Mouse (Mus musculus): ENCODE measurements at regions not wholly inside any gene's neighbourhood (a gene's known extent, or its start where the extent isn't known, plus 50 kb on each side); places are given as distances from the start of the nearest gene placed in this dataset.

DNA sequence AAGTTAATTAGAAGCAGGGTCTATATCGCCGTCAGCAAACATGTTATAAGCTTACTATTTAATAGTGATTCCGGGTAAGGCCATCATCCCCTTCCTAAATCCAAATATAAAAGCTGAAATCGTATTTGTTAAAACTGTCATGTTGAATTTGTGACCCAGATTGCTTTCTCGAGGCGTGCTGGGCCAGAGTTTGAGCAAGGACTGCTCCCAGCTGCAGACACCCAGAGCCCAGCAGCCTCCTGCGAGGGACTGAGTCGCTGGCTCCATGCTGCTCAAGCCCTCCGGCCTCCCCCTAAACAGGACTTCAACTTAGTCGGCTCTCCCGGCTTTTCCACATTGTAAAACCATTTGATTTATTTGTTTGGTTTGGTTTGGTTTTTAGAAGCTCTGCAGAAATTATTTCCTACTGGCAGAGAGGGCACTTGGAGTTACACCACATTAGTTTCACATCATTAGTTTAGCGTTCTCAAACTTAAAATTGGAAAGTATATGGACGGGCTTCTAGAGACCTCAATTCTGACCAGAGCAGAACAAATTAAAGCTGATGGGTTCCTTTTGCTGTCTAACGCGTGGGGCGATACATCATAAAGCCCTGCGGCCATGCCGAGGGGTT, 126.4 kb upstream of the Pitx1 start:
- DNase-seq (ENCODE audit: low spot score in 2 of 2) = no peak

DNA sequence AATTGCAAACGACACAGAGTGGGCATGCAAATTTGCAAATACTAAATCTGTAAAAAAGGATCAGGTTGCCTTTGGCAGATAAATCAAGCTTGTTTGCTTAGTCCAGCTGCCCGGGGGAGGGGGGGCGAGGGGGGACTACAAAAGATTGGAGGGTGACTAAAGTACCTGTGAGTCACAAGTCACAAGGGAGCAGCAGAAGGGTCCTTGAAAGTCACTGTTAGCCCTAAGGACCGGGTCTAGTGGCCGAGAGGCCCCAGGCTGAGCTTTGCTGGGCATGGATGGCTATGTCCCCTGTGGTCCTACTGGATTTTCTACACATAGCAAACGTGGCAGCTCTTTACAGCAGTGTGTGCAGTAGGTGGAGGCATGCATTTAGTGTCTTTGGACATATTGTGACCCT, 118.4 kb upstream of the Pitx1 start:
- DNase-seq (ENCODE audit: low spot score in 2 of 2) = no peak

DNA sequence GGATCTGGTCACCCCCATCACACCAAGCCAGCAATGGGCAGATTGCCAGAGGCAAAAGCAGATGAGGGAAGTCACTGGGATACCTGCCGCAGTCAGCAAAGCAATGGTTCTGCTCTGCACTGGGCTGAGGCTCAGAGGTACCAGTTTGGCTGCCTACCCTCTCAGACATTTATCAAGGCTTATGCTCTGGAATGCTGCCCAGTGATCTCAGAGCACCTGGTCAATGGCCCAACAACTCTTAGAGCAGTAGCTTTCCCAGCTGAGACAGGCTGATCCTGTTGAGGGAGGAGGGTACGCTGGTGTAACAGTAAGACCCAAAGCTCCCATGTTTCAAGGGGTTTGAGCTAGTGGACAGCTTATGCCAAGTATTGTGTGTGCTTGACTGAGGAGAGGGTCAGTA, 117.4 kb upstream of the Pitx1 start:
- DNase-seq (ENCODE audit: low spot score in 2 of 2) = no peak

DNA sequence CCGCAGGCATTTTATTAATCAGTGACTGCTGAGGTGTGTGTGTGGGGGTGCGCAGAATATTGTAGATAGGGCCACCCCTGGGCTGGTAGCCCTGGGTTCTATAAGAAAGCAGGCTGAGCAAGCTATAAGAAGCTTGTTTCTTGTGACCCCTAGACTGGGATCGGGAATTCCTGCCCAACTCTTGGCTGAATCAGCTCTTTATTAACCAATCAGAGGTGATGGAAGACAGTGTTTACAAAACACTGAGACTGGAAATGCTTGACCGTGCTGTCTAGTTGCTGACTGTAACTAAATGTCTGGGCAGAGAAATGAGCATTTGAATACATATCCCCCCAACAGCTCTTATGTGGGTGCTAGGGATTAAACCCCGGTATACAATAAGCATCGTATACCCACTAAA, 114.8 kb upstream of the Pitx1 start:
- no peak for DNase-seq (ENCODE audit: low spot score in 2 of 2)

DNA sequence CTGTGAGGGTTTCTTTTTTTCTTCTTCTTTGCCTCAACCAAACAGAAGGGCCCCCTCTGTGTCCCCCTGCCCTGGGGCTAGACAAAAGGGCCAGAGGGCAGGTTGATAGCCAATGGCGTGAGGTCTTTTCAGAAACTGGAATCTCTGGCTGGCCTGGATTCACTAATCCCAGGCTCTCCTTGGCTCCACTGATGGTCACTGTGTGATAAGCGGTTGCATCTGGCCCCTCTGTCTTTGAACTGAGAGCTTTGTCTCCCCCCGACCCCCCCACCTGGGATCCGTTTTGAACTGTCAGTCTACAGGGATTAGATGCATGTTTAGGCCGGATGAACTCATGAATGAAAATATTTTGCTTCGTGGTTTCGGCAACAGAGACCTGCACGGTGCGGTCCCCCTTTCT, 112.6 kb upstream of the Pitx1 start:
- DNase-seq (ENCODE audit: low spot score in 2 of 2) = no peak

DNA sequence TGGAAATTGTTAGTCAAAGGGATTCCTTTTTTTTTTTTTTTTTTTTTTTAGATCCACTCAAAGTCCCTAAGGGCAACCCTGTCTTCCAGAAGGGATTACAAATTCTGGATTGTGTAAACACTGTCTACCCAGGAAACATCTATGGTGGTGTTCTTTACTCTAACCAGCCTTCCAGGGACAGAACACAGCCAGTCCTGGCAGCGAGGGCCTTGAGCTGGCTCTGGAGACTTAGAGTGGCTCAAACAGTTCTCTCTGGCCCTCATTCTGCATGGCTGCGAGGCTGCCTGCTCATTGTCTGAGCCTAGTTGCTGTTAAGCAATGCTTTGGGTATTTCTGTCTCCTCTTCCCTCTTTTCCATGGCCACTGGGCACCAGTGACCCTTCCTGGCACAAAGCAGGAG, 112.2 kb upstream of the Pitx1 start:
- DNase-seq (ENCODE audit: low spot score in 2 of 2) = no peak

DNA sequence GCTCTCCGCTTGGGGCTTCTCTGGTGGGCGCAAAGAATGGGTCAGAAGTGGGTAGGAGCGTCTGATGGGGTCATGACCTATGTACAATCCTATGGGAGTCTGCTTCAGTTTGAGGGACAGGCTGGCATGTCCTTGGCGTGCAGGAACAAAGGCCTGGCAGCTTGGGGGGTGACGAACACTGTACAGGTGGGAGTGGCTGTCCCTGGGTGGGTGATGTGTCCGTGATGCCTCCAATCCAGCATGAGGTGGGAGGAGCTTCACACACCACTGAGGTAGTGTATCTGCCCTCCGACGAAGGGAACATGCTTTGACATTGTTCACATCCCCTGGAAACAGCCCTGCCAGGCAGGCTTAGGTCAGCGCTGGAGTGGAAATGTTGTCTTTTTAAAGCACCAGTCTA, 101.4 kb upstream of the Pitx1 start:
- no peak for DNase-seq (ENCODE audit: low spot score in 2 of 2)

DNA sequence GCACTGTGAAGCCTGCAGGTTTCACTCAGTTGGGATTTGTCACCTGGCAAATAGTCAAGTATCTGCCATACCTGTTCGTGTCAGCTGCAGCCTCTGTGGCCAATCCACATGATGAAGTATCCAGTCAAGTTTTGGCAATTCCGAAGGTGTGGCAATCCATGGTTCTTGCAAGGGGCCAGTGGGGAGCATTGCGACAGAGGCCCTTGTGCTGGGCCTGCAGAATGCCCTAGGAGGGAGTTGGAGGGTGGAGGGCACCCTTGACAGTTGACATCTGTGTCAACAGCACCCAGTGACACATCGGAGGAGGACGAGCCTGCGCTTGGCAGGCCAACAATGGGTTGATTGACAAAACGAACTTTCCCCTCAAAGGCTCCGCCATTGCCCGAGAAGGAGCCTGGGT, 101.0 kb upstream of the Pitx1 start:
- DNase-seq (ENCODE audit: low spot score in 2 of 2) = no peak

DNA sequence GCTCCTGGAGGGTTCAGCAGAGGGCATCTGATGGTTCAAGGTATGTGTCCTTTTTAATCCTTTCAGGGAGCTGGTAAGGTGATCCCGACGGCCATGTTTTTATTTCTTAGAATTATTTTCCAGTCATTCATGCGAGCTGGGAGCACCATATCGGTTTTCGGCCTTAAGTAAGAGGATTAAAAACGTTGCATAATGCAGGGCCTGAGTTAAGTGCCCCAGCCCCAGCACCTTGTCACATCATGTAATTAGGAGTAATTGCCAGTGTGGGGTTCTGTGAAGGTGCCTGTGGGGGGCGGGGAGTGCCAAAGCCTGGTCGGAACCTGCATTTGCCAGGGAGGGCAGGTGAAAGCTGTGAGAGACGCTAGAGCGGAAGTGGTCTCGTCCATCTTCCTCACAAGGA, 94.6 kb upstream of the Pitx1 start:
- DNase-seq (ENCODE audit: low spot score in 2 of 2) = no peak

DNA sequence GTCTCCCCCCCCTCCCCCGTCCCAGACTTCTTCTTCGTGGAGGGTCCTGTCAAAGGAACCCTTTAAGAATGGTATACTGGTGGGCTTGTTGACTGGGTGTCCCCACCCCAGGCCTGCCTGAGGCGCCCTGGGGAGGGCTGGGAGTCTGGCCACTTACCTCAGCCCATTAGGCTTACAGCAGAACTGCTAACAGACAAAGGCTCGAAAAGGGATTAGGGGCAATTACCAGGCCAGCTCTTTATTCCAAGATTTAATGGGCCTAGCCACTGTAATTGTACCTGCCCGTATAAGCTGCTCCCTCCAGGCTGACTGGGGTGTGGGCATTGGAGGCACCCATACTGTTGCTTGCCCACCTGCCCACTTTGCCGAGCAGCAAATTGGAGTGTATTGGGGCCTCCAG, 93.8 kb upstream of the Pitx1 start:
- no peak for DNase-seq (ENCODE audit: low spot score in 2 of 2)

DNA sequence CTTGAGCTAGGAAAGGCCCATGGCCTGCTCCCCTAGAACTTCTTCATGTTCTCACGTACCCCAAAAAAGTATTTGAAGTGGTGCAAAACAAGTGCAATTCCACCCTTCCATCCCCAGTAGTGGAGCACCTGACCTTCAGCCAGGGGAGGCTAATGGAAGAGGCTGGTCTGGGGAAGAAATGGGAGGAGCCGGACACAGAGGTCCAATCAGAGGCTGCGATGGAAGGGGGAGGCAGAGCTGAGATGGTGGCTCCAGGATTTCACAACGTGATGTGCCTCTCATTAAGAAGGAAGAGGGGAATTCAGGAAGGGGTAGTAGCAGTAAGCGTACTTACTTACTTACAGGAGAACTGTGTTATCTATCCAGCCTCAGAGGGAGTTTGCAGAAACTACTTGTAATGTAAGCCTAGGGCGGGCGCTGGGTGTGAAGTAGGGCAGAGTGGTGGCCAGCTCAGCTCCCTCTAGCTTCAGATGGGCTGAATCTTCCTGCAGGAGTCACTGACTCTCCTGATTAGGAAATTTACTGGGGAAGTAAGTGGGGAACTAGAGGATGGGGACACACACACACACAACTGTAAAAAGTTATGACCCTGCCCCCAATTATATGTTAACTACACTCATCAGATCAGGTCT, 87.6 kb upstream of the Pitx1 start:
- DNase-seq (ENCODE audit: low spot score in 2 of 2) = no peak

DNA sequence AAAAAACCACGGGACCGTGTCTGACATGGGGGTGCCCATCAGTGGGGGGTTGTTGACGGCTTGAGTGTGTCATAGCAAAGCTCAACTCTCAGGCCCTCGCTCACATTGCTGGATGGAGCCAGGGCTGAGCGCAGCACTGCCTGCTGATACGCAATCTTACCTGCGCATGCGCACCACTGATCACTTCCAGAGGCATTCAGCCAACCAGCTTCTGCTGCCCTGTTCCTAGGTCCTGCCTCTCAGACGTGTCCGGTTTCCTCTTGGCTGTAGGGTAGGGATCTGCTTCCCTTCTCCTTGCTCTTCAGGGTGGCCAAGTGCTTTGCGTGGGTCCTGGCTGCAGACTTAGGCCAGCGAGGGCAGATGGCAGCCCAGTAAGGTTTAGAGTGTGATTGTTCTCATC, 81.3 kb upstream of the Pitx1 start:
- DNase-seq (ENCODE audit: low spot score in 2 of 2) = no peak

DNA sequence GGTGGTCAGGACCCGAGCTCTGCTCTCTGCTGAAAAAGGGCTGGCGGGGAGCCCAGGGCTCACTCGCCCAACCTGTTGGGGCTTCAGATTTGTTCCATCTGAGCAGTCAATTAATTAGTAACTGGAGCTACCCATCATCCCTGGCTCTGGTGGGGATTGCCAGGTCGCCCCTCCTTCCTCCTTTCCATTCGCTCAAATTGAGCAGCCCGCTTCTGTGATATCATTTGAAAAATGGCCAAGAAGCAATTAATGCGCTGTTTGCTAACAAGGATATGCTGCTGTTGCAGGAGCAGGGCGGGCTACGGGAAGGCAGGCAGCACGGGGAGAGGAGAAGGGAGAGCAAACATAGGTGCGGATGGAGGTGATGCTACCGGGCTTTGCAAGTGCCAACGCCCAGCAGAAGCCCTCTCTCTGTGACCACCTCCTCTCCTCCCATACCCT, 76.3 kb upstream of the Pitx1 start:
- no peak for DNase-seq (ENCODE audit: low spot score in 2 of 2)

DNA sequence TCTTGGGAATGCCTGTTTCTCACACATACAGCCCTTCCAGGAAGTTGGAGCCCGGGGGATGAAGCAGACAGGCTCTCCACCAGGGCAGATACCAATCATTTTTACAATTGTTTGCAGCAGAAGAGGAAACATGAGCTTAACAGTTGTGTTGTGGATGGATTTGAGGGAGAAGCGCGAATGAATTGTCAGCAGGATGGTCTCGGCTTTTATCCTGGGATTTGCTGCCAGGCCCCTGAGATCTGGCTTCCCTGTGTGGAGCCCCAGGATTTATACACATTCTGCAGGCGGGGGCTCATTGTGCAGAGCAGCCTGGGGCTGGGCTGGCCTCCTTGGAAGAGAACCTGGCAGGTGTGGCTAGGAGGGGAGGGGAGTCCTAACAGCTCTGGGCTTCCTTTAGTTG, 73.9 kb upstream of the Pitx1 start:
- DNase-seq (ENCODE audit: low spot score in 2 of 2) = no peak

DNA sequence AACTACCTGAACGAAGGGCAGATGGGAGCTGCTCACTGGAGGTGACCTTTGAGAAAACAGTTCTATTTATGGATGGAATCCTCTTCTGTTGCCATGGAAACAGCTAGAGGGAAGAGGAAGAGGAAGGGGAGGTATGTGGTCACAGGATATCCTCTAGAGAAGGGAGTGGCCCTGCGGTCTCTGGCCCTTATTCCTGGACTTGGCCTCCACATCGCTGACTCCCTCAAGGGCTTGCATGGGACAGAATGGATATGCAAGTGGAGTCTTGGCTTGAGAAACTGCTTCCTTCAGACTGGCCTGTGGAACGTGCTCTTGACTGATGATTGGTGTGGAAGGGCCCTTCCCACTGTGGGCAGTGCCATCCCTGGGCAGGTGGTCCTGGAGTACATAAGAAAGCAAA, 68.9 kb upstream of the Pitx1 start:
- no peak for DNase-seq (ENCODE audit: low spot score in 2 of 2)

DNA sequence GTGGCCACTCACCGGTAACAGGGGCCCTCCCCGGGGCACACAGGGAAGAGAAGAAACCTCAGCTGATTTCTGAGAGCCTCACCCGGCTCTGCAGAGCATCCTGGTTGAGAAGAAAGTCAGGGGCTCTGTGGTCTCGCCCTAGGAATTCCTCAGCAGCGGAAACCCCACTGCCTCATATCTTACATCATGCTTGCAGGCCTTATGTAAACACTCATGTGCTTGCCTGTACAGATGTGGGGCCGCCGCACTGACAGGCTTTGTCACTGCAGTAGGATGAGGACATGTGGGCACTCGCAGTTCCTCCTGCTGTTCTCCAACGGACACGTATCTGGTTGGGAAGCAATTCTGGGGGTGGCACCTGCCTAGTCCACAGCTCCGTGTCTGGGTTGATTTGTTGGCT, 66.3 kb upstream of the Pitx1 start:
- no peak for DNase-seq (ENCODE audit: low spot score in 2 of 2)

DNA sequence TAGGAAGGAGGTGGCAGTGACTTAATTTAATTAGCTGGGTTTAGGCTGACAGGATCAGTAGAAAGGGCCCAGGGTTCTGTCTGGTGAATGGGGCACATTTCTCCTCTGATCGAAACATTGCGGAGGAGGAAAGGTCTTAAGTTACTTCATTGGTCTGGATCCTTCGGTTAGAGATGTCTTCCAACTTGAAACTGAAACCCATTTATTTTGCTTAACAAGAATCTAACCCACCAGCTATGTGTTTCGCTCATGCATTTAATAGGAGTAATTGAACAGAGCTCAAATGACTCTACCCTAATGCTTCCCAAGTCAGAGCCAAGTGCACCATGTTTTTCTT, 64.2 kb upstream of the Pitx1 start:
- no peak for DNase-seq (ENCODE audit: low spot score in 2 of 2)

DNA sequence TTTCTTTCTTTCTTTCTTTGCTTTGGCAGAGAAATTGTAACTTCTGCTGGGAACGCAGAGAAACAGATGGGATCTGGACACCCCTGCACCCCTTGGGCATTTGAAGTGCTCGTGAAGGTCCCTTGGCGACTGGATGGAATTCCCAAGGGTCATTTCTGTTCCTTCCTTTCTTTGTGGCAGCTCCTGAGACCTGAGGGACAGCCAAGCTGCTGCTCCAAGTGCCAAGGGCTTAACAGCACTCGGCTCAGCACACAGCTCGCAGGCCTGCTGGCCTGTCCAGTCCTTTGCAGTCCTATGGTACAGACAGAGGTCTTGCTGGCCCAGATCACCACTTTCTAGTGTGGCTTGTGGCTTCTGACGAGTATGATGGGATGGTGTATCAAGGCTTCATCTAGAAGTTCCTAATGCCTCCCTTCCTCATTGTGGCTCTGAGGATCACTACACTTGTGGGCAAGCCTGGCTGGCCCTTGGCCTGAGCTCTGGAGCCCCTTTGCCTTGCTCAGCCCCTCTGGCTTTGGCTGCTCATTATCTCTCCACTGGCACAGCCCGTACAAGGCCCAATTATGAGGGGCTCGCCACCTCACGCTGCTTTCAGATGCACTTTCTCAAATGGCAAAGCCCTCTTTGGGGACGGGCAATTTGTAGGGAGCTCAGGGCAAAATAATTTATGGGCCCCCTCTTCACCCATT, 63.7 kb upstream of the Pitx1 start:
- no peak for DNase-seq (ENCODE audit: low spot score in 2 of 2)

DNA sequence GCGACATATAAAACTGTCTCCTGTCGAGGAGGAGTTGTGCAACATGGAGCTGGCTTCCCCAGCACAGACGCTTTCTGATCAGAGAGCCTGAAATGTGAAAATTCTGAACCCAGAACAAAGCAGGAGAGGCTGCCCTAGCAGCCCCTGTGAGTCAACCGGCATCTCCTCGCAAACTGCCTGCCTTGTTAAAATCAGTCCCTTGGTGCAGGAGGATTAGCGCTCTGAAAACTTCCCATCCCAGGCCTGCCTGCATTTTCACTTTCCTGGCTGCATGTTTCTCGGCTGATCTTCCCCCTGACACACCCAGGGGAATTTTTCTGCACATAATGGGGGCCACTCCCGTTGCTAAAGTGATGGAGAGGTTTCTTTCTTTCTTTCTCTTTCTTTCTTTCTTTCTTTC, 63.0 kb upstream of the Pitx1 start:
- no peak for DNase-seq (ENCODE audit: low spot score in 2 of 2)

DNA sequence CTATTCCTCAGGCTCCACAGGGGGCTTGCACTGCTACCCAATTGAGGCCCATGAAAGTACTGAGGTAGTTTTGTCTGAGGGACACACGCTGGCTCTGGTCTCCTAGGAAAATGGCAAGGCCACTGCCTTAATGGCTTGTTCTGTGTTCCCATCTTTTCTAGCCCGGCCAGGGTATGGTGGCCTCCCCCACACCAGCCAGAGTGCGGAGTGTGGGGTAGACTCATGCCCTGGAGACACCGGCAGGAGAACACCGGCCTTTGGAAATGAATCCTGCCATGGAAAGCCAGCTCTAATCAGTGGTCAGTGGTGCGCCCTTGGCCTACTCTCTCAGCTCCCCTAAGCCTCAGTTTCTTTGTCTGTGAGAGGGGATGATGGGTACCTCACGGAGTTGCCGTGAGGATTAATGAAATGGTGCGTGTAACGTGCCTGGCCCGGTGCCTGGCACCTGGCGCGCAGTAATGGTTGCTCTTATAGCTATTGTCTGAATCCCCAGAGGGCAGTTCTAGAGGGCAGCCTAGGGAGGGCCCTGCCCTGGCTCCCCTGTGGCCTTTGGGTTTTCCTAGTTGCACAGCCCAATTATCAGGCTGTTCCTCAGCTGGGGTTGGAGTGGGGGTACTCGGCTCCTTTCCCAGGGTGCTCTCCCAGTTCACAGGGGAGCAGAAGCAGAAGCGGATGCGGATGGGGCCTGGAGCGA, 62.4 kb upstream of the Pitx1 start:
- DNase-seq (ENCODE audit: low spot score in 2 of 2) = no peak

DNA sequence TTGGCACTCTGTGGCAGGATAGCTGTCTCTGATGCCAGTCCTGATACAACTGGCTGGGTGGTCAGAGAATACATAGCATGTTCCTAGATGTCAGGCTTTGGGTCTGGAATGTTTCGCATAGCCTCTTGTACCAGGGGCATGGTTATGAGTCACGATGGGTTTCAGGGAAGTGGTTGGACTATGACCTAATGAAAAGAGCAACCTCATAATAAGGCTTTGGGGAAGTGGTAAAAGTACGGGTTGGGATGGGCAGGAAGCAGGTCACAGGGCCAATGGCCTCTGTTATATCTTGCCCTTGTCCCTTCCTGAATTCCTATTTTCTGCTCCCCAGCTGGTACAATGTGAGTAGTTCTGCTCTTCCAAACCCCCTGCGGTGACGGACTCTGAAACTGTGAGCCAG, 59.5 kb upstream of the Pitx1 start:
- no peak for DNase-seq (ENCODE audit: low spot score in 2 of 2)

DNA sequence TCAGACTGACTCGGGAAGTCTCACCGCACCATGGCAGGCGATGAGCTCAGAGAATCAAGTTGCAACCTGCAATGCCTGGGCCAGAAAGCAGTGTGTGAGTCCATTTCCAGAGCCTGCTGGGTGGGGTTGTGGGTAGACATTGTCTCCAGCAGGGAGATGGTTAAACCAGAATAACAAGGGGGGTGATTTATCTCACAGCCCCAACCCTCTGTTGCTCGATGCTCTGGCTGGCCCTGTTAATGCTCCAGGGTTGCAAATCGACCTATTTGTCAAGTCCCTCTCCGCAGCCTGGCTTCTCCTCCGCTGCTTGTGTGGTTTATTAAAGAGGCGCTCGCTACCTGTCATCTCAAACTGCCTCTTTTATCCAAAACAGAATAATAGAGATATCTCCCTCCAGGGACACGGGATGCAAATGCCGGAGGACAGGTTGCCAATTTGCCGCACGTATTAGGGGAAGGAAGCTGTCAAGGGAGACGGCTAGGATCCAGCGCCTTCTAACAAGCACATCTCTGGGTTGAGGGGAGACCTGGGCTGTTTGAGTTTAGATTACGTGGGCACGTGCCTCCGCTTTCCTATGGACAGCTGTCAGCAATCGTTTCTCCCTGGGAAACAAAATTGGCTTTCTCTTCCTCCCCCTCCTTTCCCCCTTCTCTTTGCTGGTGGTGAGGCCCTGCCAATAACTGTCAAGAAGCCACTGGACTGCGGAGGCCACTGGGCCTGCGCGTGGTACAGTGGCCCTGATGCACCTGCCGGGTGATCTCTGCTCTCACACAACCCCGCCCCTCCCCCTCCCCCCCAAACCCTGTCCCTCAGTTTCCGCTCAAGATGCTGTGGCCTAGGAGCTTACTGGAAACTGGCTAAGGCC, 57.4 kb upstream of the Pitx1 start:
- no peak for DNase-seq (ENCODE audit: low spot score in 2 of 2)

Measured in urinary bladder, postnatal 4 days (tissue).